Mouse (Mus musculus) gonadal fat pad, adult 2 months (tissue): ENCODE measurements at regions not wholly inside any gene's neighbourhood (a gene's known extent, or its start where the extent isn't known, plus 50 kb on each side); places are given as distances from the start of the nearest gene placed in this dataset.

Source experiments
- DNase-seq: peaks from one replicate; pipeline ENCODE4 v3.0.0-alpha.2; 2012; ENCODE audit warnings: low read depth

DNA sequence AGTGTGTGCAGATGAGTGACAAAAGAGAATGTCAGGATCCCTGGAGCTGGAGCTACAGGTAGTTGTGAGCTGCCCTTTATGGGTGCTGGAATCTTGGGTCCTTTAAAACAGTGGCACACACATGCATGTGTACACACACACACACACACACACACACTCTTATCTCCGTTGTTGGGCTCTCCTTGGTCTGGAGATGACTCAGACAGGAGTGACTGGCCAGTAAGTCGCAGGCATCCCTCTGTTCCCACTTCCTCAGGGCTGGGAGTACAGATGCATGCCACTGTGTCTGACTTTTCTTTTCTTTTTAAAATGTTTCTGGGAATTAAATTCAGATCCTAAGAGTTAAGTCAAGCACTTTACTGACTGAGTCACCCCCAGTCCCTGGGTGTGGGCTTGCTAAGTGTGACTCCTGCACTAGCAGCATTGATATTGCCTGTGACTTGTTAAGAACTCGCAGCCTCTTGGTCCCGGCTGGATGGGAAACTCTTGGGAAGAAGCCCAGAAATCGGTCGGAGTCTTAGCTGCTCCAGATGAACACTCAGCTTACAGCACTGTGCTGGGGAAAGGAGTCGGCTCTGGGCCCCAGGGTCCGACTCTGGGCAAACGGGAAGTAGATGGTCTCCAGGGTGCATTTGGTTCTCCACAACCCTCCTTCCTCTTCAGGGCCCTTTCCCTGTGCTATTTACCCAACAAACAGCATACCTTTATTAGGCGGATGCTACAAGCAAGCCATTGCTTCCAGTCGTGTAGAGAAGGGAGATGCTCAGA is 233.0 kb upstream of the Cxcr4 start:
- DNase-seq = no peak

- DNase-seq = no peak
Measured at GRCm38 (mm10) chr1:128824235-128824634, 232.1 kb upstream of the Cxcr4 start.

- no peak for DNase-seq
Measured at GRCm38 (mm10) chr1:128821991-128822390, 229.9 kb upstream of the Cxcr4 start.

- DNase-seq = no peak
Measured at GRCm38 (mm10) chr1:128820527-128820926, 228.4 kb upstream of the Cxcr4 start.

GRCm38 (mm10) chr1:128819611-128820010 is 227.5 kb upstream of the Cxcr4 start:
- DNase-seq = no peak

GRCm38 (mm10) chr1:128813379-128813778 is 221.3 kb upstream of the Cxcr4 start:
- DNase-seq = no peak

GRCm38 (mm10) chr1:128810860-128811259 is 218.8 kb upstream of the Cxcr4 start:
- no peak for DNase-seq

DNA sequence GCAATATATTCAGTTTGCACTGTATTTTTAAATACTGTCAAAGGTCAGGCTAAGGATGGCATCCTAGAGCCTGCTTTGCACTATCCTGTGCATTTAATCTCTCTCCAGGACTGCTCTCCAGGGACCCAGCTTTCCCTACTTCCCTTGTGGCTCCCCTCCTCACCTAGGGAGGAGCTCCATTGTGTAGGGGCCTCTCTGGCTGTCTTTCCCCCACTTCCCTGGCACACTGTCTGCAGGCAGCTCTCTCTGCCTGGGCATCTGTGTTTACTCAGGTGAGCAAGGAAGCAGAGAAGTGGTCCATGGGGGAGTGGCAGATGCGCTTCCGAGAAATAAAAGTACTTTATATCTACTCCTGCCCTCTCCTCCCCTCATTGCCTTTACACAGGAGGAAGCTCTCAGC is 218.0 kb upstream of the Cxcr4 start:
- DNase-seq = no peak

GRCm38 (mm10) chr1:128809601-128810000 is 217.5 kb upstream of the Cxcr4 start:
- DNase-seq = no peak

DNA sequence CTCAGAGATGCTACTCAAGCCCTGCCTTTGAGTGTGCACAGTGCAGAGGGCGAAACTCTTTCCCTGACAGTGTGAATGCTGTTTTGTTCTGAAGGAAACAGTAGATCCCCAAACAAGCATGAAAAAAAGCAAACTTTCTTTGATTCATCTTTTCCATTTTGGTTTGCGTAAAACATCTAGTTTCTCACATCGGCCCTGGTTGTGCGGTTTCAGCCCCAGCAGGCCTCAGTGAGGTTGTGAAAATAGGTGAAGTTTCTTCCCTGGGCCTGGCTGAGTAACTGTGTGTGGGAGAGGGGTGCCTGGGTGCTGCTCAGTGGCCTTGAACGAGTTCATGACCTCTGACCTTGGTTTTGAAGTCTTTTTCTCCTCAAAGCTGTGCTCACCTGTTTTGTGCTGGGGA is 216.5 kb upstream of the Cxcr4 start:
- no peak for DNase-seq

GRCm38 (mm10) chr1:128805687-128806653 is 213.9 kb upstream of the Cxcr4 start:
- DNase-seq = no peak

GRCm38 (mm10) chr1:128803433-128804060 is 211.5 kb upstream of the Cxcr4 start:
- no peak for DNase-seq

DNA sequence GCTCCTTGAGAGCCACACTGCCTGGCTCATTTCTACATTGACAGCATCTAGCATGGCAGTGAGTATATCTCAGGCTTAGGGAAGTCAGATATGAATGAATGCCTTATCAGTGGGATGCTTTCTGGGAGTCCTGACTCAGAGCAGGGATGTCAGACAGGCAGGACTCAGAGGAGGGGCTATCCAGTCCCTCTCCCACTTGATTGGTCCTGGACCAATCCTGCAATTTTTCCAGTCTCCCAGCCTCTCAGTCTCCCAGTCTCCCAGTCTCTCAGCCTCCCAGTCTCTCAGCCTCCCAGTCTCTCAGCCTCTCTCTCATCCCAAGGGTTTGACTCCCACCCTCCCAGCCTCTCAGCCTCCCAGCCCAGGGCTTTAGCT is 211.0 kb upstream of the Cxcr4 start:
- DNase-seq = no peak

DNA sequence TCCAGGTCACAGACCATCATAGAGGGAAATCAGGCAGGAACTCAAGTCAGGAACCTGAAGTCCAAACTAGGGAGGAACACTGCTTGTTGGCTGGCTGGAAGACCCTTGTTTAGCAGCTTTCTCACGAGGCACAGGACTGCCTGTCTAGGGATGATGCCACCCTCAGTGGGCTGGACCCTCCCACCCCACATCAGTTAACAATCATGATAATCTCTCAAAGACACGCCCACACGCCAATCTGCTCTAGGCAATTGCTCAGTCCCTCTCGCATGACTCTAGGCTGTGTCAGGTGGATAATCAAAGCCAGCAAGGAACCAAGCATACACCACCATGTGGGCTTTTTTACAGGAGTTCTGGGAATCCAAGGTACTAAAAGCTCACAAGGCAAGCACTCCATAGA is 206.6 kb upstream of the Cxcr4 start:
- DNase-seq = no peak

DNA sequence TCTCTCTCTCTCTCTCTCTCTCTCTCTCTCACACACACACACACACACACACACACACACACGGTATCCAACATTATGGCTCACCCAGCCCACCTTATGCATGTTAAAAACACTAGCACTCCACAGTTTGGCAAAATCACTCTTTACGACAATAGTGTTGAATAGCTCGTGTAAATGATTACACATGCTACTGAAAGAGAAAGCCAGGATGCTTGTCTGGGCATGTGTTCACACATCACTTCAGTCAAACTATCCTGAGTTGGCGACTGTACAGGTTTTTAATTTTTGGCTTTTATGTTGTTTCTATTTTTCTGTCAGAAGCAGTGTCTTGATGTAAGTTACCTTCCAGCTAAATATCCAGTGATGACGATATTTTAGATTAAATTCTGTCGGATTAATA is 203.6 kb upstream of the Cxcr4 start:
- no peak for DNase-seq

- no peak for DNase-seq
Measured at GRCm38 (mm10) chr1:128790881-128791280, 198.8 kb upstream of the Cxcr4 start.

DNA sequence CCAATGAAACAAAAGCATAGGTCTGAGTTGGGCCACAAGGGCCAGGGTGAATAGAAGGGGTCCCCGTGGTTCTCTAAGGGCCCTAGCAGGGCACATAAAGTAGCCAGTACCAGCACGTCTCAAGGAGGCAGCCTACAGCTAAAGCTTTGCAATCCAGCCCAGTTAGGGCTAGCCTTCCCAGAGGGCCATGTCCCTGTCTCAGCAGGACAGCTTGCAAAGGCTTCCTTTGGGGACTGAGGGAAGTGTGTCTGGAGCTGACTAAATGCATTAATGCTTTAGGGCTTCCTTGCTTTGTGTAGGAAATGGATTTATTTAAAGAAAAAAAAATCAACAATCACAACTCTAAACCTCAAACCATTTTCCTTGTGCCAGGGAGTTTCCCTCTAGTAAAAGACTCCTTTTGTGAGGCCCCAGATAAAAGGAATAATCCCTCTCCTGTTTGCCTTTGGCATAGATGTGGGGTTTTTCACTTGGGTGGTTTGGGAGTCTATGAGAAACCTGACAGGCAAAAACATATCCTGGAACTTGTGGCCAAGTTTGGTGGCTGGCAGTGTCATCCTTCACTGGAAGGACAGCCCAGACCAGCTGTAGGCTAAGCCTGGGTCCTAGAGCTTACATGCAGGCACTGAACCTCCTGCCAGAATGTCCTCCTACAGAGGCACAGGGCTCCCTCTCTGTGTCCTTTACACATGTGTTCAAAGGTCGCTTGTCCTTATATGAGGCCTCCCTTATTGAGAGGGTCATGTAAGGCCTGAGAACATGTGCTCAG is 197.7 kb upstream of the Cxcr4 start:
- DNase-seq = no peak

DNA sequence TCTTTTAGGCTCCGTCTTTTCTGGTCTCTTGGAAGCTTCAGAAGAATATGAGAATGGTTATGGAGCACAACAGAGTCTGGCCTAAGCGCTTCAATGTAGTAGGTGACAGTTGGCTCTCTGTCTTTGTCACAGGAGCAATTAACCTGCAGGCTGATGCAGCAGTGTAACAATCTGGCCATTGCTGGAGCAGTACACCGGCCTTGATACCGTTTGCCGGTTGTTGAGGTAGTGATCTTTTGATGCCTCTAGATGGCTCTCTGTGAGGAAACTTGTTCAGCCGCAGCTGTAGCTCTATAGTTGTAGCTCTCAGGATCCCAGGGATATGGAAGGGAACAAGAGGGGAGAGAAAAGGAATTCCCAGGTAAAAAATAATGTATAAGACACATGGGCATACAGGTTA is 196.1 kb upstream of the Cxcr4 start:
- no peak for DNase-seq

- no peak for DNase-seq
Measured at GRCm38 (mm10) chr1:128786941-128787569, 195.0 kb upstream of the Cxcr4 start.

DNA sequence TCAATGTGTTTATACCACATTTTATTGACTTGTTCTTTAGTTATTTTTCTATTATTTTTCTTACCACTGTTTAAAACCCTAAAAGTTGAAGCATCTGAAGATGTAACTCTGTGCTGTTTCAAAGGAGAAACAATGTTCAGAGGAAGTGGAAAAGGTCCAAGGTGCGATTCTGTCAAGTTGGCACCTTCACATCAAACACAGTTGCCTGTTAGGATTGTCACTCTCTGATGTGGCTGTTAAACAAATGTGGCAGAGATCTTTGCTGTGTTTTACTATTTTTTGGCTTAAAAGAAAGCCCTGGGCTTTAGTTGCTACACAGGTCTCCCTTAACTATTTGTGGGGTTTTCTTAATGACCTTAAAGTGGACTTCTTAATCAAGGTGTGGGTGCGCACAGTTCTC is 190.2 kb upstream of the Cxcr4 start:
- no peak for DNase-seq

DNA sequence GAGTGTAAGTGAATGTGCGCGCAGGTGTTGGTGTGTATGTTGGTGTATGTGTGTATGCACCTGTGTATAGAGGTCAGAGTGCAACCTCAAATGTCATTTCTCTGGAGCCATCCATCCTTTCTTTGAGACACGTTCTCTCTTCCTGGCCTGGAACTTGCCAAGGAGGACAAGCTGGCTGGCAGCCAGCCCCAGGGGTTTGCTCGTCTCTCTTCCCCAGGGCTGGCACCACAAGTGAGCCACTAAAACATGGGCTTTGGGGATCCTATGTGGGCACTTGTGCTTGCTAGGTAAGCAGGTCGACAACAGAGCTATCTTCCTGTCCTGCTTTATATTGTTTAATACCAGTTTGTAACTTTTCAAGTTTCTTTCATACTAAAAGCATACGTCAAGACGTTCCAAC is 189.8 kb upstream of the Cxcr4 start:
- DNase-seq = no peak
